Mouse (Mus musculus): ENCODE results near the gene Aimp1. TPM values are rescaled to one million over a fixed set of nuclear protein-coding genes. Genes with fewer than 3 reads are reported as not detected.

Gene Aimp1
- 2.4 and 2.5 TPM in 2 replicates for polyA plus RNA-seq (2012; rRNA removed; ENCODE audit: low replicate concordance)

DNA sequence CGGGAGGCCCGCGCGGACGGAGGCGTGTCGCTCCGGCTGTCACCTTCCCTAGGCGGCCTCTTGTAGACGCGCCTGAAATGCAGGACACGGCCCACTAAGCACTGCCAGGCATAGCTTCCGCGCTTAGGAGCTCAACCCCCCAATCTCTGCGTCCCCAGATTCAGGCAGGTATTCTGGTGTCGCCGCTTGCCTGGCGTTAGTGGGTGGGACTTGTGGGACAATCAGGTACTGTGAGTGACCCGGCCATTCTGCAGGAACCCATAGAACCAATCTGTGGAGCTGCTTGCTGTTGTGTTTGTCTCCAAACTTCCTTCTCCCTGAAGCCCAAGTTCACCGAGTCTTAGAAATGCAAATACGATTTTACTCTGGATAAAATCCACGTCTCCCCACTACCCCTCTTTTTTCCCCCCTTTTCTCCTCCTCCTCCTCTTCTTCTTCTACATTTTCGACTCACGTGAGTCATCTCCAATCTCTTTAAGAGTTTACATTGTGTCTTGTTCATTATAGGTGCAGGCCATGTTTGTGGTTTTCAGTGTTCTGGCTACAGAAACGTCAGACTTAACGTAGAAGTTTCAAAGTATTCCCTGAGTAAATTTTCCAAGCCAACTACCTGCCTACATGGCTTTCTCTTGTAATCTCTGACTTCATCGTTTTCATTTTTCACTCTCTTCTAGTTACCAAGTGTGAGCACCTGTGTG lies at the start of gene Aimp1:
TSS of gene Aimp1 (minus strand) at position 140 of the 698 bp plus-strand sequence.

DNA sequence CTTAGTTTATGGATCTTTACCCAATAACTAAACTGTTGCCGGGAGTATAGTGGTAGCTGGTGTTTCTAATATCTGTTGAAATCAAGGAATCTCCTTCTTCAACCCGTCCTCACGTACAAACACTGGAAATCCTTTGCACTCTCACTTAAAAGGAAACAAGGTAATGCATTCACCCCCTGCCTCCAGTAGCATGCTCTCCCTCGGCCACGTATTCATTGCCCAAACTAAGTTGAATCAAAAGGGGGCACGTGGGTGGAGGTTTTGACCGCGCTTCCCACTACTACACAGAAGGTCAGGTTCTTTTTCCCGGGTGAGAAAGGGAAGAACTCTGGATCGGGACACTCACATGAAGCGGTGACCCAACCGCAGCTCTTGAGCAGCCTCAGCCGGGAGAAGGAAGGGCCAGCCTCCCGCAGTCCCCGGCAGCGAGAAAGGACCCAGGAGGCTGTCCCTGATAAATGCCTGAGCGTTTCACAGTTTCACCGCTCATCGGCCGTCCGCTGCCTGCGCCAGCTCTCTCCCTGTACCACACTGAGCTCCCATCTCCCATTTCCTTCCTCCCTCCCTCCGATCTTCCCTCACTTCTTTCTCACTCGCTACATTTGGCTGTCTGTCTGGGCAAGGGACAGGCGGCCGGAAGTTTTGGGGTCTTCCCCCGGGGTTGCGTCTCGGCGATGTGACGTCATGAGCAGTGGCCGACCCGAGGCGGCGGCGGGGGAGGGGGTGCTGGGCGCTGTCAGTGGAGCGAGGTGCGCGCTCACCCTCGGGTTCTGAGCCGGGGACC lies 531 bp downstream of the Aimp1 start, which contains the start of gene Tbck:
TSS of gene Tbck (plus strand) at position 698 of the 784 bp plus-strand sequence.

DNA sequence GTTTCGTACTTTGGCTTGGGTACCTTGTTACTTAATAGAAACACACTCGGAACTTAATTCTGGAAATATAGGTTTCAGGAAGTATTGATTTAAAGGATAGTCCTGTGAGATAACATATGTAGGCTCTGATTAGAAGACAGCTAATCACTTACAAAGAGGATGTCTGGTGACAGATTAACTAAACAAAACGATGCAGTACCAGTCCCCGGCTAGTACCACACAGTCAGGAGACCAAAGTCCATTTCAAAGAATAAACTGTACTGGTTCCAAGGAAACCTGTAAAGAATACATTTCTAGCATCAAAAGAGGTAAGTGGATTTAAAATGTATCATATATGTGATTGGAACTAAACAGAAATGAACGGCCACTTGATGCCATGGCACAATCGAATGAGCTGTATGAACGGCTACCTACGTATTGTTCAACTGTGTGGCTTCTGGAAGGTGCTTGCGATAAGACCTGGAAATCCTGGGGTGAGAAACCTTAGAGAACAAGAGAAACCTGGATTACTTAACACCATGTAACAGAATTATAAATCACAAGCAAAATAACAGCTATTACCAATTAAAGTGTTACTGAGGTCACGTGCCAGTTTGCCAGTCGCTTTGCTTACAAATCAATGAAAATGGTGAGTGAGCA lies 54.5 kb downstream of the Aimp1 start, which contains the start of gene Gimd1:
TSS of gene Gimd1 (plus strand) at position 220 of the 639 bp plus-strand sequence.

Other genes with a start within 250 kb of the Aimp1 start
- 4.4 and 16.1 TPM in 2 replicates for gene Gimd1, start 54.5 kb downstream of the Aimp1 start, polyA plus RNA-seq (2012; rRNA removed; ENCODE audit: low replicate concordance)
- gene Tbck, start 226 bp downstream of the Aimp1 start, polyA plus RNA-seq (2012; rRNA removed; ENCODE audit: low replicate concordance): 1.7 and 2.3 TPM in 2 replicates